Mouse (Mus musculus): ENCODE results near the gene Gm21985.

The Gm21985 gene

GRCm38 (mm10) chr2:112332051-112332898, 66.2 kb downstream of the Gm21985 start:
- DNase-seq: no peak

DNA sequence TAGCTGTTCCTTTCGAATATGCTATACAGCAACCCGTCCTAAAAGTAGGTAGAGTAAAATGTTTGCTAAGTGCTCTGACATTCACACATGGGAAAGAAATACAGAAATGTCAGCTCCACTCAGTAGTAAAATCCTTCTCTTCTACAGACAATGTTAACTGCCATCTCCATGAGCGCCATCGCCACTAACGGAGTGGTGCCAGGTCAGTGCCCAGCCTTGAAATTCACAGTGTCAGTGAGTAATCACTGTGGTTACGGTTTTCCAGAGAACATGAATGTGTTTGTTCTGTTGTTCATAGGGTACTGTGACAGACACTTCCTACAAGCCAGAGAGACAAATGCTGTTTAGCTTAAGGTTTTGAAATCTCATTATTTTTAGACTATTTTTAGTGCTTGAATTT, 71.1 kb downstream of the Gm21985 start:
- no peak for DNase-seq

DNA sequence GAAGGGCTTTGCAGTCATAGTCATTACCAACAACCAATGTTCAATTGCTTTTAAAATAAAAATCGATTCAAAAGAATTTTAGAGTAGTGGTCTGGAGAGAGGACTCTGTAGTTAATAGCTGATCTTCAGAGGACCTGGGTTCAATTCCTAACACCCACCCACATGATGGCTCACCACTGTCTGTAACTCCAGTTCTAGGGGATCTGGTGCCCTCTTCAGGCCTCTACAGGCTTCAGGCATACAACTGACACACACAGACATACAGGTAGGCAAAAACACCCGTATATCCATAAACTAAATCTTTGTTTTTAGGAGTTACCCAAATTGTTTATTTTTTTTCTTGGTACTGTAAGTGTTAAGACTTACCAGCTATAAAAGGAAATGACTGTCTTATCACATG, 73.6 kb downstream of the Gm21985 start:
- peak; percentile 16 for DNase-seq

DNA sequence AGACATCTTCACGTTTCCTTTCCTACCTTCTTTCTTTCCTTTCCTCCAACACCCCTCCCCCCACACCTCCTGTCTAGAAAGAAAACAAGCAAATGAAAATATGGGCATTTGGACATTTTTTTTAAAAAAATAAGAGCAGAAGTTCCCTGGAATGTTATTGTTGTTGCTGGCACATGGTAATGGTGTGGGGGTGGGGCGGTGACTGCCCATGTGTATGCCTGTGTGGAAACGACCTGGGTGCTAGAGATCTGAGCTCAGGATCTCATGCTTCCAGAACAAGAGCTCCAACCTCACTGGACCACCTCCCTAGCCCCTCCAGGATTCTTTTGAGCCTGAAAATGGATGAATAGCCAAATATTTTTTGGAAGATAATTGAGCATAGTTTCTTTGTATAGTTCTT, 75.0 kb downstream of the Gm21985 start:
- DNase-seq: no peak

- DNase-seq: no peak
Measured at GRCm38 (mm10) chr2:112348246-112348645, 82.1 kb downstream of the Gm21985 start.

GRCm38 (mm10) chr2:112353685-112354455, 87.8 kb downstream of the Gm21985 start:
- no peak for DNase-seq

GRCm38 (mm10) chr2:112359611-112360010, 93.5 kb downstream of the Gm21985 start:
- DNase-seq: no peak

DNA sequence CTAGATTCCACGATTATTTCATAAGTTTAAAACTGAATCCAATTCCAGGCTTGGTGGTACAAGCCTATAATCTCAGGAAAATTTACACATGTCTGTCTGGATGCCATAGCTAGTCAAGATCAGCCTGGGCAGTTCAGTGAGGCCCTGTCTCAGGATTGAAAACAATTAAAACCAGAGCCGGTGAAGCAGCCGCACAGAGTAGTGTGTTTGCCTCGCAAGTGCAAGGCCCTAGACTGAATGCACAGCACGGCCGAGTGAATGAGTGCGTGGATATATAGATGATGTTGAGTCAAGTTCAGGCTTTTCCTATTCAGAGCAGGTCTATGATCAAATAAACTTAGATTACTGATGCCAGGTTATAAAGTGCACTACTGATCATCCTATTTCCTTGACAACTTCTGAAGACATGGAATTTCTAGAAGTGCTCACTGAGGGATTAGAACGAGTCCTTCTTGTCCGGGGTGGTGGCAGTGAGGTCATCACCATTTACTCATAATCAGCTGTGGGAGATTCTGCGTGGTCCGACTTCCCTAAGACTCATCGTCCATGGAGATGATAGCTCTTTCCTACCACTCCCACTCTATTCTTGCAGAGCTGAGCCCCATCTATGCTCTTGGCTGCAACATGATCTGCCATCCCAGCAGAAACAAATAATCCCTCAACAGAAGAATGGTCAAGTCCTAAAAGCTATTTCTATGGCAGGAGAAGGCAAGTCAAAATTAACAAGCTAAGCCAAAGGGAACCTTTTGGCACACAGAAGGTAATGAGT, 94.1 kb downstream of the Gm21985 start:
- DNase-seq: no peak

- no peak for DNase-seq
Measured at GRCm38 (mm10) chr2:112360781-112361169, 94.7 kb downstream of the Gm21985 start.

DNA sequence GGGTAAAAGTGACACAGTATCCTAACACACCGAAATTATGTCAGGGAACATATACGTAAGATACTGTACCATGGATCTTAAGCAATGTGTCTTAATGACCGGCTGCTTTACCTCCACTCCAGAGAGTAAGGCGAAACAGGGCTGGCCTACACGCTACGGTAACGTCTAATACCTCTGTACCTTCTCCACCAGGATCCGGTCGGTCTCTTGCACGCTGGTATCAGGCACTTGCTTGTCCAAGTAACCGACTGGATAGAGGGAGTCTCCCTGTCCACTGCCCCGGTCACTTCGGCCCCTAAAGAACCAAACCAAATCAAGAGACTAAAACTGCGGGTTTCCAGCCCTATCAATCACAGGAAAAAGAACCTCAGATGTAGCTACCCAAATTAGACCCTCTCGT, 101.1 kb downstream of the Gm21985 start:
- no peak for DNase-seq

DNA sequence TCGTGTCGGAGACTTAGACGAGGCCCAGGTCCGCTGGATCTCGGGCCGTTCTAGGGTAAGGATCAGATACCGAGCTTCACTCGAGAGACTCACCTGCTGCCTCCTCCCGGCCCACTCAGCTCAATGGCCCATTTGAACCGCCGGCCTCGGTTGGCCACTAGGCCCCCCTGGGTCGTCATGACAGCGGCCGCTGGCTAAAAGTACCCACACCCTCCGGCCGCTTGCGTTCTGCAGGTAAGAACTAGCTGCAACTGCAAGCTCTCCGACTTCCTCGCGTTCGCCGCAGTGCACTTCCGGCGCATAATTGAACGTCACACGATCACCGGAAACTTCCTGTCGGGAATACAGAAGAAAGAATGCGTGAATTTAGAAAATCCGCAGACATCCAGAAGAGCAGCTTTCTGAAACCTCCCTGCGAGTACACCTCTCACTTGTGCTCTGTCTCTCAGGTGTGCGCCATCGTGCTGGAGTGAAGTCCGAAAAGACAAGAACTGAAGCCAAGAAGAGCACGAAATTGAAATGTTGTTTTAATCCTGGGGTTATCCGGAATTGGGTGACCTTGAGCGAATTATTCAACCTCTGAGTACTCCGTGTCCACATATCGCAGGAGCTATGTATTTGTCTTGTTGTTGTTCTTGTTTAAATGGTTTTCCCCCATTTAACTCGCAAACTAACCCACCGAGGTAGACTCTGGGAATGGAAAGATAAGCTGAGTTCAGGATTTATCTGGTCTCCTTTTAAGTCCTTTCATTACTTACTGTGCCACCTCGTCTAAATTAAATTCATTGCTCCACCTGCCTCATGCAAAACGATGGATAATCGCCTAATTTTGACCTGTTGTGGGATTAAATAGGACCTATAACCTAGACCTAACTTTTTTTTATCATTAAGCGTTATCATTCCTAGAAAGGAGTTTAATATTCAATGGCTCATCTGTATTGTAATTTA, 101.9 kb downstream of the Gm21985 start, which contains the start of gene Emc4:
Emc4 (minus strand) TSS at position 302 of the 948 bp plus-strand sequence.
- peak; percentile 94 for DNase-seq

- no peak for DNase-seq
Measured at GRCm38 (mm10) chr2:112369941-112370340, 103.8 kb downstream of the Gm21985 start.

GRCm38 (mm10) chr2:112373141-112373540, 107.0 kb downstream of the Gm21985 start:
- no peak for DNase-seq

DNA sequence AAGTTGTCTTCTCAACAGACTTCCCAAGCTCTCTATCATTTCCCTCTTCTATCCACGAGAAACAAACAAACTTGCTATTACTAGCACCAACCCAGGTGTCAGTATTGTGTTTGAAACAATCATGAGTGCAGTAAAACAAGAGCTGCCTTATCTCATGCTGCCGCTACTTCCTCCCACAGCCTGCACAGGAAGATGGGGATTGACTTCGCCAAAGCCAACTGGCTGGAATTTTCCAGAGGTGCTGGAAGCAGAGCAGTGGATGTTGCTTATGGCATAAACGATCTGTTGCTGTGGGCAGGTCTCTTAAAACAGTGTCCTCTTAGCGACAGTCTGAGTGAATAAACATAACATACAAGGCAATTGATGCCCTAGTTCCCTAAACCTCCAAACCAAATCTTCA, 108.5 kb downstream of the Gm21985 start:
- DNase-seq: no peak

GRCm38 (mm10) chr2:112378973-112379898, 113.1 kb downstream of the Gm21985 start, which contains the start of gene Katnbl1:
Gene Katnbl1, plus strand, starts transcription at chr2:112379211.
- peak; percentile 94 for DNase-seq

GRCm38 (mm10) chr2:112380131-112380530, 114.0 kb downstream of the Gm21985 start:
- DNase-seq: no peak

DNA sequence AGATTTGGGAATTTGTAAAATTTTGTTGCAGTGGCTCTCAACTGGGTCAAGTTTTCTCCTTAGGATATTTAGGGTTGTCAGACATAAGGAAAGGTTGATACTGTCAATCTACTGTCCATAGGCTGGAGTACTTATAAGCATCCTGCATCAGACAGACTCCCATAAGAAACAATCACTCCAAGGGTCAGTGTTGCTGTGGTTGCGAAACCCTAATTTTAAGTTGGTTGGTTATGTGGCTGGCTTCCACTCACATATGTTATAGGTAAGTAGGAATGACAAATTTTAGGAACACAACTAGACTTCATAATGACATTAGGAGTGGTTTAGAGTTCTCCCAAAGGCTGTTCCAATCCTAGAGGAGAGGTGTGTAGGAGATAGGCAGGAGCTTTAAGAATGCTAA, 115.1 kb downstream of the Gm21985 start:
- no peak for DNase-seq

DNA sequence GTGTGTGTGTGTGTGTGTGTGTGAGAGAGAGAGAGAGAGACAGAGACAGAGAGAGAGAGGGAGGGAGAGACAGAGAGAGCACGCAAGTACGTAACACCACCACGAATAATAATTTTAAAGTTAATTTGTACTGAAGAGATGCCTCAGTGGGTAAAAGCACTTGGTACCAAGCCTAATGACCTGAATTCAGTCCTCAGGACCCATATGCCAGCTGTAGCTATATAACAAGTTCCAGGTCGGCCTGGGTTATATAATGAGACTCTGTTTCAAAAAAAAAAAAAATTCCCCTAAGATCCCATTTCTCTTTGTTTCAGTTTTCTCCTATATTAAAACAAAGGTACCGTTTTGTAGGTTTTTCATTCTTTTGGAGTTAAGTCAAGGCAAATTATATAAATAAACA, 124.7 kb downstream of the Gm21985 start:
- DNase-seq: no peak

DNA sequence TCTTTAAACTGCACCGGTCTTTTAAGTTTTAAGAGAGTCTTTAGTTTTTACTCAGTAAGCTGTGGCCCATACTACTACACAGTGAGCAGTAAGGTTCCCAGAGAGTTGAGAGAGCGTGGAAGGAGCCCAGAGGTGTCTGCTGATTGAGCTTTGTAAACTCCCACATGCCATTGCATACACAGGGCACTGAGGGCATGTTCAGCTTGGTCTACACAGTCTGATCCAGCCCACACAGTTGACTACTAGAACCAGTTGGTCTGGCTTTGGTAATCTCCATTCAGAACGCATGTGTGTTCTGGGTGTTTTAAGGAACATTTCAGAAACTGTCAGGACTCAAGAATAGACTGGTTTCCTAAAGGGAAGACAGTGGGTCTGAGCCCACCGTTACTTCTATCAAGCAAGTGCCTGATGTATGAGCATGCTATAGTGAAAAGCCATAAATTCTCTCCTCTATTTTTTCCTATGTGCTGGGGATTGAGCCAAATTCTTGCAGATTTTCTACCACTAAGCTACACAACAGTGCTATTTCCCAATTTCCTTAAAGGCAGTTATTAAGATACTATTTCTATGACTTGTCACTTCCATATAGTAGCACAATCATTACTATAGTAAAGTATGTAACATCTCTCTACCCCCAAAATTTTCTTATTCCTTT, 125.4 kb downstream of the Gm21985 start:
- no peak for DNase-seq

DNA sequence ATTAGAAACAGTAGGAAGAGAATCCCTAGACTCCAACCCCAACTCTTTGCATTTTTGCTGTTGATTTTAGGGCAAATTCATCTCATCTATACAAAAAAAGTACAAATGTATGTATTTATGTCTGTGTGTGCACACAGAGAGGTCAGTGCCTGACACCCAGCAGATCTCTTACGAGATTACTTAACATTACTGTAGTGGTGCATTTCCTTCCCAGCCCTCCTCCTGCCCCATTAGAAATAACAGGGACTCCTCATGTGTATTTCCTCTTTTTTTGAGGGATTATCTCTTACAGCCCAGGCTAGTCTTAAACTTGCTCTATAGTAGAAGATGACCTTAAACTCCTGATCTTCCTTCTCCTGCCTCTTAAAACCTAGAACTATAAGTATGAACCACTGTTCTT, 126.6 kb downstream of the Gm21985 start:
- DNase-seq: no peak
